Mouse (Mus musculus) olfactory bulb, adult 2 months (tissue): ENCODE data around the gene Krt16. TPM values are rescaled to one million over a fixed set of nuclear protein-coding genes. Genes with fewer than 3 reads are reported as not detected.

Source experiments
- H3K27ac ChIP-seq: fragments of 200-500 bp; 2 replicates; pipeline ENCODE4 v1.5.1; 2012; ENCODE audit warnings: low read depth, low read length; ENCODE audit not compliant: insufficient read depth
- H3K4me1 ChIP-seq: fragments of 200-500 bp; 2 replicates; pipeline ENCODE4 v1.6.1; 2012; ENCODE audit warnings: low read length; ENCODE audit not compliant: control insufficient read depth, insufficient read depth
- H3K4me3 ChIP-seq: fragments of 200-500 bp; 2 replicates; pipeline ENCODE4 v1.5.1; 2012; ENCODE audit warnings: mild to moderate bottlenecking, low read depth, low read length, moderate library complexity; ENCODE audit not compliant: insufficient read depth
- CTCF ChIP-seq: fragments of 200-500 bp; IDR thresholded peaks from 2 replicates; pipeline ENCODE4 v1.5.1; 2012; ENCODE audit warnings: low read depth, mild to moderate bottlenecking, low read length, moderate library complexity; ENCODE audit not compliant: insufficient read depth
- POLR2A ChIP-seq: fragments of 200-500 bp; IDR thresholded peaks from 2 replicates; pipeline ENCODE4 v1.6.1; 2012; ENCODE audit warnings: mild to moderate bottlenecking, low read depth, low read length, moderate library complexity; ENCODE audit not compliant: insufficient read depth
- WGBS: fragments of 180-500 bp; shearing (Covaris S2); methylation state at CpG from one replicate; pipeline ENCODE4 v1.1.7; 2018; 5-methylcytosine and 5-hydroxymethylcytosine counted together
- polyA plus RNA-seq: library from polyadenylated mRNA; stranded (reverse); fragments of >200 nt; gene quantifications from 2 replicates; pipeline ENCODE4 v1.2.4, GENCODE M21; 2012; ENCODE audit warnings: low replicate concordance; ENCODE audit not compliant: missing spikeins, insufficient read depth, insufficient read length

The Krt16 gene
- polyA plus RNA-seq, 1 experiment = not detected

- no peak overlapping the region for H3K4me3 ChIP-seq
- peaks cover 7% of the 10 kb centered on the region for H3K4me1 ChIP-seq
- H3K27ac ChIP-seq = no peak overlapping the region
- peak; percentile 31; the same call in 1 of the 2 replicates for TF ChIP-seq CTCF
- TF ChIP-seq POLR2A = no peak
- 20% methylated on average over 11 of the region's 11 CpGs for WGBS
These were observed 33.2 kb upstream of the Krt16 start for GRCm38 (mm10) chr11:100281596-100282544.

- Histone ChIP-seq H3K4me3 (no peak overlapping the region), H3K4me1 (peaks cover 12% of the 10 kb centered on the region), H3K27ac (no peak overlapping the region)
- no peak for TF ChIP-seq CTCF
- TF ChIP-seq POLR2A = no peak
- 66% methylated on average over 5 of the region's 5 CpGs for WGBS
These were observed 30.1 kb upstream of the Krt16 start for GRCm38 (mm10) chr11:100278759-100279158.

- no peak overlapping the region for H3K27ac ChIP-seq
- WGBS = 81% methylated on average over 15 of the region's 15 CpGs
- H3K4me3 ChIP-seq = no peak overlapping the region
- peaks cover 12% of the 10 kb centered on the region for H3K4me1 ChIP-seq
- TF ChIP-seq POLR2A (no peak), CTCF (no peak)
These were observed 29.2 kb upstream of the Krt16 start for GRCm38 (mm10) chr11:100277726-100278480.

- WGBS = 33% methylated on average over 5 of the region's 5 CpGs
- TF ChIP-seq POLR2A (no peak), CTCF (no peak)
- Histone ChIP-seq H3K4me1 (peaks cover 10% of the 10 kb centered on the region), H3K4me3 (no peak overlapping the region), H3K27ac (no peak overlapping the region)
These were observed 26.8 kb upstream of the Krt16 start for GRCm38 (mm10) chr11:100275466-100275865.

- no peak overlapping the region for H3K4me3 ChIP-seq
- H3K27ac ChIP-seq = no peak overlapping the region
- WGBS = 80% methylated on average over 7 of the region's 7 CpGs
- peaks cover 10% of the 10 kb centered on the region for H3K4me1 ChIP-seq
- TF ChIP-seq POLR2A = no peak
- TF ChIP-seq CTCF = no peak
These were observed 26.0 kb upstream of the Krt16 start for GRCm38 (mm10) chr11:100274719-100275118.

- WGBS = 100% methylated on average over 1 of the region's 1 CpGs
- no peak for TF ChIP-seq POLR2A
- no peak for TF ChIP-seq CTCF
- peaks cover 10% of the 10 kb centered on the region for H3K4me1 ChIP-seq
- H3K4me3 ChIP-seq = no peak overlapping the region
- H3K27ac ChIP-seq = no peak overlapping the region
These were observed 23.2 kb upstream of the Krt16 start for GRCm38 (mm10) chr11:100271878-100272277.

GRCm38 (mm10) chr11:100269821-100270332 is 21.2 kb upstream of the Krt16 start, which contains the start of gene Krt42:
Gene Krt42 (minus strand): TSS chr11:100269871.
- H3K27ac ChIP-seq = no peak within 1 kb of the TSS
- 94% methylated on average over 7 of the region's 7 CpGs for WGBS
- no peak within 1 kb of the TSS for H3K4me3 ChIP-seq
- H3K4me1 ChIP-seq = peaks cover 13% of the 10 kb centered on the region
- TF ChIP-seq CTCF (no peak), POLR2A (no peak)

GRCm38 (mm10) chr11:100262058-100262980 is 13.6 kb upstream of the Krt16 start:
- peaks cover 11% of the 10 kb centered on the region for H3K4me1 ChIP-seq
- WGBS = 55% methylated on average over 13 of the region's 13 CpGs
- TF ChIP-seq CTCF (no peak), POLR2A (no peak)
- H3K27ac ChIP-seq = no peak overlapping the region
- H3K4me3 ChIP-seq = no peak overlapping the region
